Mouse (Mus musculus) thymus, postnatal 10 days (tissue): ENCODE results near the gene Olfr680-ps1.
"Not testable (repeated sequence)": the region's sequence is repeated elsewhere in the genome, so short reads cannot be mapped to it uniquely, and the experiment has no call there.

ENCODE experiments used
- DNase-seq, 2 experiments: peaks; one replicate each; pipeline ENCODE4 v3.0.0; 2021; ENCODE audit warnings: low spot score in 2 of 2

Olfr680-ps1 gene

DNA sequence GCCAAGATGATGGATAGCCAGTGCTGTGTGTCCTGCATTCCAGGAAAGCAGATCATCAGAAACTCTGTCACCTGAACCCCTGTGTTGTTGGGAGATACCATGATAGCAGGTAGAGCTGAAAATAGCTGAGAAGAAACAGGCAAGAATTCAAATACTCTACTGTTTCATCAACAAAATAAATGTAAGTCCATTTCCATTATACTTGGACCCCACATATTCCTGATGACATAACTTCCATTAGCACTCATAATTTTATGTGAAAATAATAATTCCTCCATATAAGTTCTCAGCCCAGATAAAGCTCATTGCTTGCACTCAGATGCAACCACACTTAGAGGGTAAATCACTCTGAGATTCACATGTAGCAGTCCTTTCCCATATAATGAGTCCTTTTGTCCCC is at the start of gene Olfr680-ps1:
Olfr680-ps1 (minus strand) TSS at position 101 of the 400 bp plus-strand sequence.
- DNase-seq, result not testable (repeated sequence)

DNA sequence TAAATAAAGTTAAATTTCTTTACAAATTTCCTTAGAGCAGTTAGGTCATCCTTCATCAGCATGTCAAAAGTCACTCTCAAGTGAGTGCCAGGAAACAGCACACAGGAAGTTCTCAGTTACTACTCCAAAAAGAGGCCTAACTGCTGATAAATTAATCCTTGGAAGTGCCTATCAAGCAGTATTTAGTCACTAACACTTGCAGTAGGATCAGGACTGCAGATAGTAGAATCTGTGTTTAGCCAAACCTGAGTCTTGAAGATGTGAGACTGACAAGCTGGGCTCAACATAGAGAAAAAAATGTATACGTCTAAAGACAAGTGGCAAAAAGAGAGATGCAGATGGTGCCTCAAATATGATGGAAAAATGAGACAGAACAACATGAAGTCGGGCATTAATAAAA is 48.7 kb upstream of the Olfr680-ps1 start:
- DNase-seq, result no peak

DNA sequence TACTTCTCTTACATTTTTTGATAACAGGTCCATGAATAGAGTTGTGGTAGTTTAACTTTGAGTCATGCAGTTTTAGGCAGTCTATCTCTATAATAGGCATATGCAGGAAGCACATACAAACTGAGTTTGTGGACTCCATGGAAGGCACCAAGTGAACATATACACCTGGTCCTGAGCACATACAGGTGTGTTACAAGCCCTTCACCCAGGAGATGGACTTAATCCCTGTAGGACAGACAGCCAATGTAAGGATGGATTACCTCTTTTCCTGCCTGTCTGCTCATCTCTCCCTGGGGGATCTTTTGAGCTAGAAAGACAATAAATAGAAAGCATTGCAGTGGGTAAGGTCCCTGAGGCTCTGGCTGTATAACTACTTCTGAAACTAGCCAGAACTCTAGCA is 23.9 kb upstream of the Olfr680-ps1 start, which contains the start of gene Olfr681:
Olfr681 (plus strand) TSS at position 301 of the 400 bp plus-strand sequence.
- no peak for DNase-seq

DNA sequence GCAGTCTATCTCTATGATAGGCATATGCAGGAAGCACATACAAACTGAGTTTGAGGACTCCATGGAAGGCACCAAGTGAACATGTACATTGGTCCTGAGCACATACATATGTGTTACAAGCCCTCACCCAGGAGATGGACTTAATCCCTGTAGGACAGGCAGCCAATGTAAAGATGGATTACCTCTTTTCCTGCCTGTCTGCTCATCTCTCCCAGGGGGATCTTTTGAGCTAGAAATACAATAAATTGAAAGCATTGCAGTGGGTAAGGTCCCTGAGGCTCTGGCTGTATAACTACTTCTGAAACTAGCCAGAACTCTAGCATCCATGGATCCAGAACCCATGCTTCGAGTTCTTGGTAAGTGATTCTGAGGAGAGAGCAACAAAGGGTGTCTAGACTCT is 11.7 kb downstream of the Olfr680-ps1 start, which contains the start of gene Olfr679:
Olfr679 (plus strand) TSS at position 301 of the 400 bp plus-strand sequence.
- DNase-seq, result no peak

DNA sequence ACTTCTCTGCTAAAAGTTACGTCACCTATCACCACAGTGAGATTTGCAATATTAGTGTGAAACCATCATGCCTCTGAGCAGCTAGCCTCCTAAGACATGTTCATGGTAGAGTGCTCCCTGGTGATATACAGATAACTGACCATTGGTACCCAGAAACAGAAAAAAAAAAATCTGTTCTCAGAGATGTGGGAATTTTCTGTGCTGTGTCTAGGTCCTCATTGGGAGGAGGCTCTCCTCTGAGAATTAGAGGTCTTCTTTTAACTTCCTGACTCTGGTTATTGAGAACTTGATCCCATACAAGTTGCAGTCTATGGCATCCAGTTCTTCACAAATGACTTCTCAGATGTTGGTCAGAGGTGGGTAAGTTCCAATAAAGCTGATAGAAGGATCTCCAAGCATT is 28.4 kb downstream of the Olfr680-ps1 start, which contains the start of gene Olfr678:
Olfr678 (plus strand) TSS at position 301 of the 400 bp plus-strand sequence.
- DNase-seq, result no peak

DNA sequence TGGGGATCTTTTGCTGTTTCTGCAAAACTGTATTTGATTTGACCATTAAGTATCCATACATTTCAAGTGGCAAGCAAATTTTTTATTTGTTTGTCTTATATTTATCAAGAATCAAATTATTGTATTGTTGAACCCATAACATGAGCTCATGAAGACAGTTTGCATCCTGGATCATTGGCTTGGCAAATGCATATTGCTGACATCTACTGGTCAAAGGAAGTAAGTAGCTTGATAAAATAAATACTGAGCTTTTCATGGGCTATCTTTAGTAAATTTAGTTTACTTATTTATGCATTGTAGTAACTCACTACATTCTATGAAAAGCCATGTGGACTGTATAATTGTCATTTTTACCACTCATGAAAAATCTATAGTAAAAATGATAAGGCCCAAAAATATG is 33.7 kb downstream of the Olfr680-ps1 start:
- no peak for DNase-seq
